Mouse (Mus musculus) lung, embryonic 15.5 days (tissue): ENCODE measurements at regions not wholly inside any gene's neighbourhood (a gene's known extent, or its start where the extent isn't known, plus 50 kb on each side); places are given as distances from the start of the nearest gene placed in this dataset.

Experiments used
- ATAC-seq: fragments of 200-750 bp; cut with Nextera tagmentation; 2 replicates; pipeline ENCODE4 v1.8.0; 2017; ENCODE audit warnings: moderate number of reproducible peaks, borderline replicate concordance; ENCODE audit not compliant: low FRiP score, low TSS enrichment; ENCODE audit errors: extremely low read depth
- H3K27ac ChIP-seq: fragments of 300-500 bp; sonication (generic); 2 replicates; pipeline ENCODE4 v1.5.1; 2015; ENCODE audit warnings: moderate library complexity, mild to moderate bottlenecking, inconsistent platforms
- H3K27me3 ChIP-seq: fragments of 300-500 bp; sonication (generic); 2 replicates; pipeline ENCODE4 v1.6.1; 2015; ENCODE audit warnings: inconsistent platforms
- H3K36me3 ChIP-seq: fragments of 300-500 bp; sonication (generic); 2 replicates; pipeline ENCODE4 v1.6.1; 2015; ENCODE audit warnings: inconsistent platforms
- H3K4me1 ChIP-seq: fragments of 300-500 bp; sonication (generic); 2 replicates; pipeline ENCODE4 v1.6.1; 2015; ENCODE audit warnings: inconsistent platforms
- H3K4me2 ChIP-seq: fragments of 300-500 bp; sonication (generic); 2 replicates; pipeline ENCODE4 v1.6.1; 2015; ENCODE audit warnings: inconsistent platforms, mild to moderate bottlenecking, moderate library complexity
- H3K4me3 ChIP-seq: fragments of 300-500 bp; sonication (generic); 2 replicates; pipeline ENCODE4 v1.5.1; 2015; ENCODE audit warnings: mild to moderate bottlenecking, inconsistent platforms
- H3K9ac ChIP-seq: fragments of 300-500 bp; sonication (generic); 2 replicates; pipeline ENCODE4 v1.6.1; 2015; ENCODE audit warnings: inconsistent platforms
- H3K9me3 ChIP-seq: fragments of 300-500 bp; sonication (generic); 2 replicates; pipeline ENCODE4 v1.6.1; 2016; ENCODE audit warnings: inconsistent platforms
- WGBS: fragments of 180-500 bp; shearing (Covaris S2); methylation state at CpG from one replicate; pipeline ENCODE4 v1.1.7; 2015; 5-methylcytosine and 5-hydroxymethylcytosine counted together

DNA sequence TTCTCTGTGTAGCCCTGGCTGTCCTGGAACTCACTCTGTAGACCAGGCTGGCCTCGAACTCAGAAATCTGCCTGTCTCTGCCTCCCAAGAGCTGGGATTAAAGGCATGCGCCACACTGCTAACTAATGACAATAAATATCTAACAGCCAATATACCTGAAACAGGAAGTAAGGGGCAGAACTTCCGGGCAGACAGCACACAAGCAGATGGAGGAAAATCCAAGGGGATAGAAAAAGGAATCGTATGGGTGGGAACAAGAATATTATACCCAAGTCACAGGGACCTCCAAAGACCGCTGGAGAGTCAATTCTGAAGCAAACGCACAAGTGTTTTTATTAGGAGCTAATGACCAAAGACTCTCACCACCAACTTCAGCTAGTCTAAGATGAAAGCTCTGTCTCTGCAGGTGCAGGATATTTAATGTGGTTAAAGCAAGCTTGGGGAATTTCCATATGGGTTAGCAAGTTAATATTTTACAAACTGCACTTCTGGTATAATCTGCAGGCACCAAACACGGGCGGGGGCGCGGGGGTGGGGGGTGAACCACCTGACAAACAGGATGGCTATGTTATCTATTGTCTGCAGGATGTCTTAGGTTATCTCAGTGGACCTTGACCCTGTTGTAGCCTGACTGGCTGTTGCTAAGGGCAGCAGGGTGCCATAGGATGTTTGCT is 1122.3 kb upstream of the Cited2 start:
- Histone ChIP-seq H3K27ac (no peak overlapping the region), H3K9ac (no peak overlapping the region)
- WGBS = 70% methylated on average over 10 of the region's 10 CpGs

DNA sequence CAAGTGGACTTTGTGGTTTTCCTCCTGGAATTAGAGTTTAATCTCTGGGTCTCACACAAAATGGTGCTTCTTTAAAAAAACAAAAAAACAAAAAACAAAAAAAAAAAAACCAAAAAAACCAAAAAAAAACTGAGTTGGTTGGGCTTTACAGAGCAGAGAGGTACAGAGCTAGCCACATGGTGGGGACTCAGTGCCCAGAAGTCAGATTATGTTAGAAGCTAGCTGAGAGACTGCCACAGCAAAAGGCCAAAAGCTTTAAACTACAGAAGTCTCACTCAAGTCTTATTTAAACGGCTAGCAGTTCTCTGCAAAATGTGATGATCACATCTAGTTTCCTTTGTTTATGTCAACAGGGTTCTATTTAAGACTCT is 1121.8 kb upstream of the Cited2 start:
- 53% methylated on average over 1 of the region's 1 CpGs for WGBS
- H3K4me3 ChIP-seq = no peak overlapping the region
- H3K27me3 ChIP-seq = no peaks in the 10 kb centered on the region
- no peak overlapping the region for H3K9ac ChIP-seq
- no peaks in the 10 kb centered on the region for H3K9me3 ChIP-seq
- ATAC-seq = no peak
- no peak overlapping the region for H3K4me2 ChIP-seq
- H3K36me3 ChIP-seq = no peaks in the 10 kb centered on the region
- H3K27ac ChIP-seq = no peak overlapping the region
- no peaks in the 10 kb centered on the region for H3K4me1 ChIP-seq

More for the DNA sequence above, 1122.3 kb upstream of the Cited2 start:
- Histone ChIP-seq H3K4me2 (no peak overlapping the region), H3K36me3 (no peaks in the 10 kb centered on the region), H3K4me3 (no peak overlapping the region), H3K27me3 (no peaks in the 10 kb centered on the region), H3K9me3 (no peaks in the 10 kb centered on the region), H3K4me1 (no peaks in the 10 kb centered on the region)
- ATAC-seq = no peak

DNA sequence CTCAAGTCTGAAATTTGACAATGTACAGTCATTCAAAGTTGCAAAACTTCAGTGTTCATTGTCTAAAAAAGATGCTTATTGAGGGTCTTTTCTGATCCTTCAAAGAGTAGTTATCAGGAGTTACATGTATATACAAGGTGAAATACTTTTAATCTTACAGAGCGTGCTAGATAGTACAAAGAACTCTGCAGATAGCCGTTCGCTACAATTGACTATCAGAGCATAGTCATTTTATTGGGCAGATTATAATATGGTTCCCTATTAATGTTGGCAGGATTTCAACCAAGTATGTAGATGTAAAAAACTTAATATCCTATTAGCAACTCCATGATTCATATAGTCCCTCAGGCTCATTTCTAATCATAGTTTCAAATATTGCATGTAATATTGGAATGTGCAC is 1114.7 kb upstream of the Cited2 start:
- H3K9ac ChIP-seq = no peak overlapping the region
- H3K4me3 ChIP-seq = no peak overlapping the region
- no peak for ATAC-seq
- no peaks in the 10 kb centered on the region for H3K27me3 ChIP-seq
- no peak overlapping the region for H3K27ac ChIP-seq
- no peaks in the 10 kb centered on the region for H3K4me1 ChIP-seq
- H3K4me2 ChIP-seq = no peak overlapping the region
- no peaks in the 10 kb centered on the region for H3K36me3 ChIP-seq
- H3K9me3 ChIP-seq = no peaks in the 10 kb centered on the region
- 78% methylated on average over 3 of the region's 3 CpGs for WGBS

DNA sequence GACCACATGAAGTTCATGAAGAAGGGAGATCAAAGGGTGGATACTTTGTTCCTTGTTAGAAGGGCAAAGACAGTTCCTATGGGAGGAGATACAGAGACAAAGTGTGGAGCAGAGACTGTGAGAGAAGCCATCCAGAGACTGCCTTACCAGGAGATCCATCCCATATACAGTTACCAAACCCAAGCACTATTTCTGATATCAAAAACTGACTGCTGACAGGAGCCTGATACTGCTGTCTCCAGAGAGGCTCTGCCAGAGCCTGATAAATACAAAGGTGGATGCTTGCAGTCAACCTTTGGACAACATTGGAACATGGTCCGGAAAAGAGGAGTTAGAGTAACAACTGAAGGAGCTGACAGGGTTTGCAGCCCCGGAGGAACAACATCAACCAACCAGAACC is 1104.3 kb upstream of the Cited2 start:
- Histone ChIP-seq H3K4me3 (no peak overlapping the region), H3K36me3 (no peaks in the 10 kb centered on the region), H3K27ac (no peak overlapping the region), H3K9ac (no peak overlapping the region), H3K4me2 (no peak overlapping the region), H3K4me1 (no peaks in the 10 kb centered on the region), H3K9me3 (no peaks in the 10 kb centered on the region), H3K27me3 (no peaks in the 10 kb centered on the region)
- 94% methylated on average over 2 of the region's 2 CpGs for WGBS
- no peak for ATAC-seq

DNA sequence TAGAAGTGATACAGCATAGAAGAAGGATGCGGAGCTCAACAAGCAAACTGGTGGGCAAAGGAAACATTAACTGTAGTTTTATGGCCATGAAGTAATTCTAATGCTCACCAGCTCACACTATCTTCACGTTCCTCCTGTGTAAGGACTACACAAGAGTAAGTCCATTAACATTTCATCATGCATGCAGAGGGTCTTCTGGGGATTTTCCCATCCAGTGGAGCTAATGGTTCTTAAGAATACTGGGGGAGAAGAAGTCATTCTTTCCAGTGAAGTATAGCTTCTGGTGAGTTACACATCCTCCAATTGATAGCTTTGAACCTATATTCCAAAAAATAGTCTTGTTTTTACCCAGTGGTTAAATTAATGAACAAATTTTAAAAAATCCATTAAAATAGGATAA is 1103.4 kb upstream of the Cited2 start:
- Histone ChIP-seq H3K4me1 (no peaks in the 10 kb centered on the region), H3K27ac (no peak overlapping the region), H3K9ac (no peak overlapping the region), H3K36me3 (no peaks in the 10 kb centered on the region), H3K27me3 (no peaks in the 10 kb centered on the region), H3K4me3 (no peak overlapping the region), H3K4me2 (no peak overlapping the region), H3K9me3 (no peaks in the 10 kb centered on the region)
- ATAC-seq = no peak
- WGBS = 91% methylated on average over 2 of the region's 2 CpGs

DNA sequence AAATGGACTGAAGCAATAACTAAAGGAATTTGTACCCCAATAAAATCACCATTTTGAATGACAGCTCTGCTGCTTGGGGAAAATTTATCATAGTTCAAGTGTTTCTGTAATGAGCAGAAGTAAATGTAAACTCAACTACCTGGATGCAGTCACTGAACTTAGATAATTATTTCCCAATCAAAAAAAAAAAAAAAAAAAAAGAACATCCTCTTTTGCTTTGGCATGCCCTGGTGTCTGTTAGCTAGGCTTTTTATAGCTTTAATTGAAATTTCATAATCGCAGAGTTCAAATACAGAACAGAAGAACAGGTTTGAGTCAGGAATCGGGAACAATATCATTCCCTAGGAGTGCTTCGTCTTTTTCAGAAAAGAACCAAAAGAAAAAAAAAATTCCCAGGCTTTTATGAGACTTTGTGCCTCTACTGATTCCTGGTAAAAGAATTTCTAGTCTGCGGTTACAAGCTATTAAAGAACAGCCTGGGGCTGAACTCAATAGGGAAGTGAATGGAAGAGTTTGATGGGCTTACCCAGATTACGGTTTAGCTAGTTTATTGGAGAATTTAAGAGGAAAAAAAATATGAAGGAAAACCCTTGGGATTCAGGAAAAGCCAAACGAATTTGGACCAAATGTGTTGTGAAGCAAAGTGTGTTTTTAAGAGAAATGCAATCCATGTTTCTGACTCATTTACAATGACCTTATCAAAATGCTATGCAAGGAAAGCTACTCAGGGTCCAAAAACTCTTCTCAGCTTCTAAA is 1102.0 kb upstream of the Cited2 start:
- 77% methylated on average over 6 of the region's 6 CpGs for WGBS
- Histone ChIP-seq H3K4me2 (no peak overlapping the region), H3K27me3 (no peaks in the 10 kb centered on the region), H3K4me1 (no peaks in the 10 kb centered on the region), H3K36me3 (no peaks in the 10 kb centered on the region), H3K4me3 (no peak overlapping the region), H3K27ac (no peak overlapping the region), H3K9me3 (no peaks in the 10 kb centered on the region), H3K9ac (no peak overlapping the region)
- ATAC-seq = no peak

DNA sequence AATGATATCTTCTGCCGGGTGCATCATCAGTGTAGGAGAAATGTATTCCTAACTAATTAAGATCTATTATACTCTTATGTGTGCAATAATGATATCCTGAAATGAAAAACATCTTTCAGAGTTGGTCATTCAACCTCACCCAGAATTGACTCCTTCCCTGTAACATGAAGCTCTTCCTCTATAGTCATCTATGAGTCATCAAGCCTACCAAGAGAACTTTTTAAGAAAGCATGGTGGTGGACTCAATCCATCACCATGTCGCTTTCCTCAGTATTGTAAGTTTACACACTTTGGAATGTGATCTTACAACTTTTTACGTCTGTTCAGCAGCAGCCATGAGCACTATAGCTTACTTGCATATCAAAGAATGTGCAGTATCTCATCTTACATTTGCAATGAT is 1100.2 kb upstream of the Cited2 start:
- Histone ChIP-seq H3K27me3 (no peaks in the 10 kb centered on the region), H3K4me2 (no peak overlapping the region), H3K36me3 (no peaks in the 10 kb centered on the region), H3K9ac (no peak overlapping the region), H3K9me3 (no peaks in the 10 kb centered on the region), H3K4me3 (no peak overlapping the region), H3K4me1 (no peaks in the 10 kb centered on the region), H3K27ac (no peak overlapping the region)
- 70% methylated on average over 3 of the region's 3 CpGs for WGBS
- no peak for ATAC-seq

DNA sequence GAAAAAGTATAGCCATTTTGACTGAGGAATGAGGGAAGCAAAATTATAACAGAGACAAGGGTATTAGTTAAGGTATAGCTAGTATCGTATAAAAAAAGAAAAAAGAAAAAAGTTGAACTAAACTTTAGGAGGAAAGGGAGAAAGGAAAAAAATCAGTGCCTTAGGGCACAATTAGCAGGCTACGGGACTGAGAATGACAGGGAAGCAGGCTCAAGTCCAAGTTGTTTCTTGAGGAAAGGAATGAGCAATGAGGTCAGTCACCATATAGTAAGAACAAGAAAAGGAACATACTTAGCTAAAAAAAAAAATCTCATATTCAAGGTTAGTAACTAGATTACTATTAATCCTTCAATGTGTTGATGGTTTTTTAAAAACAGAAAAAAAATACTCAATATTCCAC is 1089.8 kb upstream of the Cited2 start:
- H3K4me3 ChIP-seq = no peak overlapping the region
- no peak for ATAC-seq
- H3K4me2 ChIP-seq = no peak overlapping the region
- no peaks in the 10 kb centered on the region for H3K4me1 ChIP-seq
- H3K9ac ChIP-seq = no peak overlapping the region
- no peaks in the 10 kb centered on the region for H3K36me3 ChIP-seq
- H3K9me3 ChIP-seq = no peaks in the 10 kb centered on the region
- no peak overlapping the region for H3K27ac ChIP-seq
- WGBS = 74% methylated on average over 2 of the region's 2 CpGs
- no peaks in the 10 kb centered on the region for H3K27me3 ChIP-seq

DNA sequence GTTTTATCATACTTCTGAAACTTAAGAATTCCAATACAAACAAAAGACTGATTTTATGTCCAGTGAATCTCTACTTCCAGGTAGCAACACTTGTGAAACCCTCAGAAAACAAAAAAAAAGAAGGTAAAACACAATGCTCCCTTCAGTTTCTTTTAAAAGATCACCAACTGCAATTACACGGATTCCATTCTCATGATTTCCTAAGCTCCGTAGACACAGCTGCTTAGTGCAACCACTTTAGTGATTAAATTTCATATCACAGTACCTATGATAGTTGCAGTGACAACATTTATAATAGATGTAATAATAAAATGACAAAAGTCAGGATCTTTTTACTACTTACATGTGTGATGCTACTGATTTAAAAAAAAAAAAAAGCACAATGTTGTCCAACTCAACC is 1087.6 kb upstream of the Cited2 start:
- no peak overlapping the region for H3K4me3 ChIP-seq
- no peaks in the 10 kb centered on the region for H3K36me3 ChIP-seq
- H3K4me2 ChIP-seq = no peak overlapping the region
- H3K9ac ChIP-seq = no peak overlapping the region
- WGBS = 84% methylated on average over 2 of the region's 2 CpGs
- H3K9me3 ChIP-seq = no peaks in the 10 kb centered on the region
- ATAC-seq = no peak
- H3K27ac ChIP-seq = no peak overlapping the region
- no peaks in the 10 kb centered on the region for H3K27me3 ChIP-seq
- H3K4me1 ChIP-seq = no peaks in the 10 kb centered on the region

DNA sequence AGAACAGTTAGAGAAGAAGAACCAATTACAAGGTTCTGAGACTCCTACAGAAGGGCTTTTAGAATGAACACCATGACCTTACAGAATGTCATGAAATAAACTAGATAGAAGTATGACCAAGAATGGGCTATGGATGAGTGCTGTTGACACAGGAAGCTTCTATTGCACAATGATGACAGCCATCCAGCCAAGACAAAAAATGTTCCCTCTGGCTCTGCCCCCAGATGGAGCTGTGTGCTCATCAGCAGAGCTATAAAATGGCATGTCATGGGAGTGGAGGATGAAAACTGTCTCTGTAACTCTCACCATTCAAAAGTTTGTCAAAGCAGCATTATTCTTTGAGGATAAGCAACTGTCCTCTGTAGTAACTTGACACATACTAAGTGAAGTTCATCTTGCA is 1086.0 kb upstream of the Cited2 start:
- H3K4me1 ChIP-seq = no peaks in the 10 kb centered on the region
- no peak overlapping the region for H3K9ac ChIP-seq
- no peak overlapping the region for H3K4me2 ChIP-seq
- no peaks in the 10 kb centered on the region for H3K36me3 ChIP-seq
- H3K4me3 ChIP-seq = no peak overlapping the region
- H3K27ac ChIP-seq = no peak overlapping the region
- H3K27me3 ChIP-seq = no peaks in the 10 kb centered on the region
- ATAC-seq = no peak
- no peaks in the 10 kb centered on the region for H3K9me3 ChIP-seq

DNA sequence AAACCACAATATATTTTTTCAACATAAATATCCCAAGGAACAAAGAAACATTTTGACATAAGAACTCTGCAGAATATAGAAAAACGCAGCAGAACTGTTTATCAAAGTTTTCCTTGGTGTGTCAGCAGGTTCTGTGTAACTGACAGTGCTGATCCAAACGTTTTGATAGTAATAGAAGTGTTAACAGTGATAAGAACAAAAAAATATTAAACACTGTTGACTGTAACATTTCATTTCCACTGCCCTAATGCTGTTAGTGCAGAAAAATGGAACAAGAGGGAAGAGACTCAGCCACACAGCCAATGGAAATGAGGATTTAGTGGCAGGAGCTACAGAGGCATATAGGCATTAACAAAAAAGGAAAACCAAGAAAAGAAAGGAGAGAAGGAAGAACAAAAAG is 1084.9 kb upstream of the Cited2 start:
- no peaks in the 10 kb centered on the region for H3K27me3 ChIP-seq
- no peak overlapping the region for H3K4me2 ChIP-seq
- H3K4me3 ChIP-seq = no peak overlapping the region
- ATAC-seq = no peak
- H3K36me3 ChIP-seq = no peaks in the 10 kb centered on the region
- H3K27ac ChIP-seq = no peak overlapping the region
- H3K4me1 ChIP-seq = no peaks in the 10 kb centered on the region
- H3K9ac ChIP-seq = no peak overlapping the region
- WGBS = 18% methylated on average over 2 of the region's 2 CpGs
- no peaks in the 10 kb centered on the region for H3K9me3 ChIP-seq

DNA sequence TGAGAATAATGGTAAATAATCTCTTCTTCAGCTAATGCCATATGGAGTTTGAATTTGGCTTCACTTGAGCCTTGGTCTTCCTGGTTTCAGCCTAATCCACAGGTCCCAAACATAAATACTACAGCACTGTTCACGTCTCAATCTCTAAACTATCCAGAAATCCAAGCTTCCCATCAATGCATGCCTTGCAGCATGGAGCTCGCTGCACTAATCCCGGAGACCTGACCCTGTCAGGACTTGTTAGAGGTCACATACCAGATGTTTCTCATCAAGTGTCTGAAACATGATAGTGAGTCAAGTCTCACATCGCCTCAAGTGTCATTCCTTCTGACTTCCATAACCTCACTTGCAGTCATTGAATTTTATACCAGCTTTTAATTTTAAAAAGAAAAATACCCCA is 1082.9 kb upstream of the Cited2 start:
- Histone ChIP-seq H3K4me3 (no peak overlapping the region), H3K27me3 (no peaks in the 10 kb centered on the region), H3K9me3 (no peaks in the 10 kb centered on the region), H3K9ac (no peak overlapping the region), H3K4me1 (no peaks in the 10 kb centered on the region), H3K4me2 (no peak overlapping the region), H3K36me3 (no peaks in the 10 kb centered on the region), H3K27ac (no peak overlapping the region)
- 39% methylated on average over 4 of the region's 4 CpGs for WGBS
- ATAC-seq = no peak

DNA sequence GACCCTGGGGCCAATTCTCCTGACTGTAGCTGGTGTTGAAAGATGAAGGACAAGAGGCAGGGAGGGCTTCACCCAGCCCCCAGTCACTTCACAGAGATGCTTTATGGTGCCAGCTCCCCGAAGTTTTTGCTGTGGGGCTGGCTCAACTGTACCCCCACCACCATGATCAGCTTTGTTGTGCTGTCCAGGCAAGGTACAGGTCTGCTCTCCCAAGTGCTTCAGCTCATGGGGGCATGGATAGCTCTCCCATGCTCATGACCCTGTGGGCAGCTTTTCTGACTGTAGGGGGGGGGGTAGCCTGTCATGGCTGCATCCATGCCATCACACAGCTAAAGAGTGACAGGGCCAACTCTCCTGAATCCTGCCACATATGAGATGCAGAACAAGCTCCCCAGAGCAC is 1072.9 kb upstream of the Cited2 start:
- Histone ChIP-seq H3K27ac (no peak overlapping the region), H3K4me2 (no peak overlapping the region), H3K27me3 (no peaks in the 10 kb centered on the region), H3K9ac (no peak overlapping the region), H3K9me3 (no peaks in the 10 kb centered on the region), H3K36me3 (no peaks in the 10 kb centered on the region), H3K4me1 (no peaks in the 10 kb centered on the region), H3K4me3 (no peak overlapping the region)
- no peak for ATAC-seq
- 44% methylated on average over 1 of the region's 1 CpGs for WGBS
